Mouse (Mus musculus): ENCODE results near the gene Phospho2. TPM values are rescaled to one million over a fixed set of nuclear protein-coding genes. Genes with fewer than 3 reads are reported as not detected.

The Phospho2 gene
- polyA plus RNA-seq, 1 experiment from 2014 or later: 43.1 TPM

- Histone ChIP-seq H3K4me3 (ENCODE audit: low read depth, low read length) (no peak overlapping the region), H3K9me3 (replicated peaks; ENCODE audit: control insufficient read depth, low read length) (no peaks in the 10 kb centered on the region), H3K36me3 (ENCODE audit: control insufficient read depth, insufficient read depth, low read length) (peaks cover 40% of the 10 kb centered on the region), H3K27me3 (replicated peaks; ENCODE audit: control insufficient read depth, insufficient read depth, low read length) (no peaks in the 10 kb centered on the region), H3K9ac (ENCODE audit: low read length) (no peak overlapping the region), H3K4me2 (ENCODE audit: low read length) (no peak overlapping the region), H3K27ac (ENCODE audit: low read depth, low read length) (no peak overlapping the region), H3K4me1 (ENCODE audit: control insufficient read depth, insufficient read depth, low read length) (no peaks in the 10 kb centered on the region)
- ATAC-seq (no peak), DNase-seq (ENCODE audit: low spot score) (no peak)
- WGBS: 67% methylated on average over 7 of the region's 7 CpGs
These were observed 48.0 kb downstream of the Phospho2 start for GRCm38 (mm10) chr2:69837244-69837967.

- 20% methylated on average over 3 of the region's 3 CpGs for WGBS
- no peaks in the 10 kb centered on the region for H3K27me3 ChIP-seq (replicated peaks; ENCODE audit: control insufficient read depth, insufficient read depth, low read length)
- no peaks in the 10 kb centered on the region for H3K9me3 ChIP-seq (replicated peaks; ENCODE audit: control insufficient read depth, low read length)
- H3K9ac ChIP-seq (ENCODE audit: low read length): no peak overlapping the region
- no peak overlapping the region for H3K4me3 ChIP-seq (ENCODE audit: low read depth, low read length)
- no peak overlapping the region for H3K4me2 ChIP-seq (ENCODE audit: low read length)
- no peak for DNase-seq (ENCODE audit: low spot score)
- H3K27ac ChIP-seq (ENCODE audit: low read depth, low read length): no peak overlapping the region
- H3K4me1 ChIP-seq (ENCODE audit: control insufficient read depth, insufficient read depth, low read length): no peaks in the 10 kb centered on the region
- no peak for ATAC-seq
- H3K36me3 ChIP-seq (ENCODE audit: control insufficient read depth, insufficient read depth, low read length): peaks cover 35% of the 10 kb centered on the region
These were observed 48.6 kb downstream of the Phospho2 start for GRCm38 (mm10) chr2:69837996-69838395.

- H3K4me2 ChIP-seq (ENCODE audit: low read length): no peak overlapping the region
- H3K27me3 ChIP-seq (replicated peaks; ENCODE audit: control insufficient read depth, insufficient read depth, low read length): no peaks in the 10 kb centered on the region
- no peak overlapping the region for H3K9ac ChIP-seq (ENCODE audit: low read length)
- H3K36me3 ChIP-seq (ENCODE audit: control insufficient read depth, insufficient read depth, low read length): peaks cover 28% of the 10 kb centered on the region
- H3K27ac ChIP-seq (ENCODE audit: low read depth, low read length): no peak overlapping the region
- DNase-seq (ENCODE audit: low spot score): no peak
- no peaks in the 10 kb centered on the region for H3K4me1 ChIP-seq (ENCODE audit: control insufficient read depth, insufficient read depth, low read length)
- H3K4me3 ChIP-seq (ENCODE audit: low read depth, low read length): no peak overlapping the region
- no peak for ATAC-seq
- no peaks in the 10 kb centered on the region for H3K9me3 ChIP-seq (replicated peaks; ENCODE audit: control insufficient read depth, low read length)
These were observed 49.3 kb downstream of the Phospho2 start for GRCm38 (mm10) chr2:69838707-69839106.

GRCm38 (mm10) chr2:69840261-69840660, 50.8 kb downstream of the Phospho2 start:
- peak; percentile 40 for DNase-seq (ENCODE audit: low spot score)

GRCm38 (mm10) chr2:69849215-69849614, 59.8 kb downstream of the Phospho2 start:
- no peak overlapping the region for H3K4me2 ChIP-seq (ENCODE audit: low read length)
- H3K9ac ChIP-seq (ENCODE audit: low read length): no peak overlapping the region
- no peak overlapping the region for H3K27ac ChIP-seq (ENCODE audit: low read depth, low read length)
- H3K36me3 ChIP-seq (ENCODE audit: control insufficient read depth, insufficient read depth, low read length): no peaks in the 10 kb centered on the region
- ATAC-seq (no peak), DNase-seq (ENCODE audit: low spot score) (no peak)
- no peaks in the 10 kb centered on the region for H3K4me1 ChIP-seq (ENCODE audit: control insufficient read depth, insufficient read depth, low read length)
- no peak overlapping the region for H3K4me3 ChIP-seq (ENCODE audit: low read depth, low read length)
- H3K9me3 ChIP-seq (replicated peaks; ENCODE audit: control insufficient read depth, low read length): no peaks in the 10 kb centered on the region
- H3K27me3 ChIP-seq (replicated peaks; ENCODE audit: control insufficient read depth, insufficient read depth, low read length): no peaks in the 10 kb centered on the region
- 68% methylated on average over 6 of the region's 6 CpGs for WGBS

More at GRCm38 (mm10) chr2:69840261-69840660, 50.8 kb downstream of the Phospho2 start:
- Histone ChIP-seq H3K4me1 (ENCODE audit: control insufficient read depth, insufficient read depth, low read length) (no peaks in the 10 kb centered on the region), H3K4me3 (ENCODE audit: low read depth, low read length) (no peak overlapping the region), H3K4me2 (ENCODE audit: low read length) (no peak overlapping the region), H3K9ac (ENCODE audit: low read length) (0 out of 2 replicates have a peak overlapping the region, but pooled peaks have one; percentile 5), H3K27ac (ENCODE audit: low read depth, low read length) (no peak overlapping the region), H3K9me3 (replicated peaks; ENCODE audit: control insufficient read depth, low read length) (no peaks in the 10 kb centered on the region), H3K36me3 (ENCODE audit: control insufficient read depth, insufficient read depth, low read length) (peaks cover 15% of the 10 kb centered on the region; the same call in 1 of the 2 replicates), H3K27me3 (replicated peaks; ENCODE audit: control insufficient read depth, insufficient read depth, low read length) (no peaks in the 10 kb centered on the region)
- WGBS: 20% methylated on average over 6 of the region's 6 CpGs
- peak; percentile 52; the same call in 1 of the 2 replicates for ATAC-seq

Other genes with a start within 250 kb of the Phospho2 start
- 0.66 and 0.74 TPM in 2 replicates for gene Lrp2, start 203.6 kb upstream of the Phospho2 start, polyA plus RNA-seq (2014; fragmentation: Nextera tagmentation; extraction: Ambion mirVana)
- 17.2 and 18.2 TPM in 2 replicates for gene Bbs5, start 142.5 kb upstream of the Phospho2 start, polyA plus RNA-seq (2014; fragmentation: Nextera tagmentation; extraction: Ambion mirVana)
- gene Klhl41, start 119.5 kb upstream of the Phospho2 start, polyA plus RNA-seq (2014; fragmentation: Nextera tagmentation; extraction: Ambion mirVana): 0.11 and 0.13 TPM in 2 replicates
- 13.7 and 16.8 TPM in 2 replicates for gene Fastkd1, start 76.1 kb upstream of the Phospho2 start, polyA plus RNA-seq (2014; fragmentation: Nextera tagmentation; extraction: Ambion mirVana)
- 77.8 and 83.6 TPM in 2 replicates for gene Ppig, start 67.1 kb upstream of the Phospho2 start, polyA plus RNA-seq (2014; fragmentation: Nextera tagmentation; extraction: Ambion mirVana)
- 1.7 and 2.3 TPM in 2 replicates for gene Ccdc173, start within 50 bp of the Phospho2 start, polyA plus RNA-seq (2014; fragmentation: Nextera tagmentation; extraction: Ambion mirVana)
- 36.7 and 54.1 TPM in 2 replicates for gene Klhl23, start 32.3 kb downstream of the Phospho2 start, polyA plus RNA-seq (2014; fragmentation: Nextera tagmentation; extraction: Ambion mirVana)
- gene Ssb, start 71.9 kb downstream of the Phospho2 start, polyA plus RNA-seq (2014; fragmentation: Nextera tagmentation; extraction: Ambion mirVana): 298 and 301 TPM in 2 replicates
- gene Mettl5, start 96.0 kb downstream of the Phospho2 start, polyA plus RNA-seq (2014; fragmentation: Nextera tagmentation; extraction: Ambion mirVana): 31.1 and 34.2 TPM in 2 replicates
- 12.3 and 13.4 TPM in 2 replicates for gene Ubr3, start 107.6 kb downstream of the Phospho2 start, polyA plus RNA-seq (2014; fragmentation: Nextera tagmentation; extraction: Ambion mirVana)
- gene Myo3b, start 249.5 kb downstream of the Phospho2 start, polyA plus RNA-seq (2014; fragmentation: Nextera tagmentation; extraction: Ambion mirVana): 0.09 and 0.17 TPM in 2 replicates

Measured in forebrain, embryonic 14.5 days (tissue).